Mouse (Mus musculus) ES-CJ7 (cell line): ENCODE measurements around the gene Gjb3.
A peak's percentile ranks its signal among the peaks of the same experiment; 100 is the strongest.

Source experiments
- DNase-seq: peaks from one replicate; pipeline ENCODE4 v3.0.0; 2011; ENCODE audit warnings: low read depth, low spot score

Gene Gjb3

GRCm38 (mm10) chr4:127337668-127338067 lies 7.0 kb upstream of the Gjb3 start:
- no peak for DNase-seq

DNA sequence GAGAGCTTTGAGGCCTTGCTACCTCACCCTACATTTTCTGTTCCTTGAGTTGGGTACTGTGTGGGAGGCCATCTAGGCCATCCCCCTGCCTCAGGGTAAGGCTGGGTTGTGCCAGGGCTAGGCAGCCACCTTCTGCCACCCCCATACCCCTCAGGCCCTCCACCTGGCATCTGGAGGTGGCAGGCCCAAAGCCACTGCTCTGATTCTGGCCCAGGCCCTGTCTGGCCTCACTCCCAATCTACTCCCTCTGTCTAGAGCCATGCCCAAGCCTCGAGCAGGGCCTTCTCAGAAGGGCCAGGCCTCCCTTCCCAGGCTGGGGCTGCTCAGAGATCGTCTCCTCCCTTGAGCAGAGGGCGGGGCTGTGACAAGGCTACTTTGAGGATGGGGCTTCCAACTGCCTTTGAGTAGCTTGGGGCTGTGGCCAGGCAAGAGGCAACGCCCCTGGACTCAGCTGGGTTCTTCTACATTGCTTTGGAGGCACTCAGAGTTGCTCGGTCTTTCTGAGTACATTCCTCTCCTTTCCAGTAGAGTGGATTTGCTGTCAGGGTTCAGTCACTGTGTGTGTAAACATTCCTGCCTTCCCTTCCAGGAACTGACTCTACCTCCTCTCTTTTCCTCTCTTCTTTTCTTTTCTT lies 4.3 kb upstream of the Gjb3 start:
- DNase-seq = peak; percentile 93

GRCm38 (mm10) chr4:127331171-127331570 lies 527 bp upstream of the Gjb3 start:
- DNase-seq = no peak

GRCm38 (mm10) chr4:127329751-127330150 lies 893 bp downstream of the Gjb3 start:
- no peak for DNase-seq

DNA sequence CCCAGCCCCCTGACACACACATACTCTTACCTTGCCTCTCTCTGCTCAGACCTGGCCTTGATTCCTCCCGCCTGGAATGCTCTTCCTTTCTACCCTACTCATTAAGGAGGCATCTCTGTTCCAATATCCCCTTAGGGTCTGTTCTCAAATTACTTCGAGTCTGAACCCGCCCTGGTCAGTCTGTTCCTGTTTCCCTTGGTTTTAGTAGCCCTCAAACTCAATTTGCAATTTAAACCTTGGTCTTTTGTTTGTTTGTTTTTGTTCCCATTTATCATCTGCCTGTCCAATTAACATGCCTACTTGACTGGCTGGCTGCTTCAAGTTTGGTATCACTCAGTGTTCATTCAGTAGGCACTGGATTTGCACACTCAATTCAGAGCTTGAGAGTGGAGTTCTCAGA lies 1.6 kb downstream of the Gjb3 start:
- peak; percentile 96 for DNase-seq

DNA sequence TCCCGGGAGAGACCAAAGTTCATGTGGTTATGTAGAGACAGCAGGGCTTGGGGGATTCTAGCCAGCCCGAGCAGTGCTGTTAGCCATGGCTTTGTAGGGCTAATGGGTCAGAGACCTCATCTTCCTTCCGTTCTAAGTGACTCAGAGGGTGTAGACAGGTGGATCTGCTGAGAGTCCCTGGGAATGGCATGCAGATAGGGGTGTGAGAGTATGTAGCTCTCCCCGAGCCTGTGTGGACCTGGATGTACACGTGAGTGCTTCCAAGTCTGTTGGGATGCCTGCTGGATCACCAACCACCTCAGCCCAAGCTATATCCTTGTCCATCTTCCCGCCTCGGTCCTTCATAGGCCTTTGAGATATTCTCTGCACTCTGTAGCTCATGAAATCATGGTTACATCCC lies 2.3 kb downstream of the Gjb3 start:
- no peak for DNase-seq

GRCm38 (mm10) chr4:127327749-127328148 lies 2.9 kb downstream of the Gjb3 start:
- DNase-seq = no peak

- DNase-seq = no peak
Measured at GRCm38 (mm10) chr4:127327258-127327657, 3.4 kb downstream of the Gjb3 start.

DNA sequence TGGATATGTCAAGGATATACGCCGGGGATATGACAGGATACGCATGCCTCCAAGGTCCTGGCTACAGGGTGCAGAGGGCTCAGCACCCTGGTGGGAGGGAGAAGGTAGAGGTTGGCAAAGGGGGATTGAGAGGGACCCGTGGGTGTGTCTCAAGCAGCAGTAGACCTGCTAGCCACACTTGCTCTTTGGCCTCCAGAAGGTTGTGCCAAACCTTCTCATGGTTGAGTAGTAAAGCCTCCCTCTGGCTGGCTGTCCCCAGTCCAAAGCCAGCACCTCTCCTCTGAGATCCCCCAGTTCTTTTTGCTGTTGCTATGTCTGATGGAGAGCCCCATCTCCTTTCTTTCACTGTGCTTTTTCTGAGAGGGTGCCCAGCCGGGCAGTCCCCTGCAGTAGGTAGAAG lies 5.4 kb downstream of the Gjb3 start:
- DNase-seq = no peak

GRCm38 (mm10) chr4:127324759-127325158 lies 5.9 kb downstream of the Gjb3 start:
- peak; percentile 97 for DNase-seq

DNA sequence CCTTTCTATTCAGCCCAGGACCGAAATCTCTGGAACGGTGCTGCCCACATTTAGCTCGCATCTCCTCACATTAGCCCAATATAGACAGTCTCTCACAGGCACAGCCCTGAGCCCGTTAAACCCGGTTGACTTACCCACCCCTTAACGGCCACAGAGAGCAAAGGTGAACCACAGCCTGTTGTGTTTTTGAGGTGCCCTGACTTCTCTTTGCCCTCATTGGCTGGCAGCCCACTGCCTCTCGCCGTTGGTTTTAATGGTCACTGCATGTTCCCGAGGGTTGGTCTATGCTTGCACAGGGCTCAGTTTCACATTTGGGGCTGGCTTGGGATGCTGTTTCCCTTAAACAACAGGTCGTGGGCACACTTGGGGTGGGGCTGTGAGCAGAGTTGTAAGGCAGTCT lies 6.3 kb downstream of the Gjb3 start:
- no peak for DNase-seq

- peak; percentile 55 for DNase-seq
Measured at GRCm38 (mm10) chr4:127323651-127324050, 7.0 kb downstream of the Gjb3 start.

DNA sequence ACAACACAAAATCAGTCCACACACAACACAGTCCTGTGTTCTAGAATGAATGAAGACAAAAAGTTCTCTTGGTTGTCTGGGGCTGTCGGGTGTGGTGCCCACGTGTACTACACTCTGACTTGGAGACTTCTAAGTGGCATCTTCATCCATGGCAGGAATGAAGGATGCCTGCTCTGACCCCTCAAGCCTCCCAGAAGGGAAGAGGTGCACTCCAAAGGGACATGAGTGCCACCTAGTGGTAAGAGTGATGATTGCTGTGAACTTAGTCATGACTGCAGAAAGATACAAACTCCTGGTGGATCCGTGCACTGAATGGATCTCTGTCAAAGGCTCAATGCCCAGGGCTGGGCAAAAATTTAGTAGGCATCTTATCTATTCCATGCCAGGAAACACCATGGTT lies 11.0 kb downstream of the Gjb3 start:
- DNase-seq = peak; percentile 88

GRCm38 (mm10) chr4:127317143-127317542 lies 13.5 kb downstream of the Gjb3 start:
- peak; percentile 62 for DNase-seq

GRCm38 (mm10) chr4:127315753-127316152 lies 14.9 kb downstream of the Gjb3 start:
- DNase-seq = no peak

DNA sequence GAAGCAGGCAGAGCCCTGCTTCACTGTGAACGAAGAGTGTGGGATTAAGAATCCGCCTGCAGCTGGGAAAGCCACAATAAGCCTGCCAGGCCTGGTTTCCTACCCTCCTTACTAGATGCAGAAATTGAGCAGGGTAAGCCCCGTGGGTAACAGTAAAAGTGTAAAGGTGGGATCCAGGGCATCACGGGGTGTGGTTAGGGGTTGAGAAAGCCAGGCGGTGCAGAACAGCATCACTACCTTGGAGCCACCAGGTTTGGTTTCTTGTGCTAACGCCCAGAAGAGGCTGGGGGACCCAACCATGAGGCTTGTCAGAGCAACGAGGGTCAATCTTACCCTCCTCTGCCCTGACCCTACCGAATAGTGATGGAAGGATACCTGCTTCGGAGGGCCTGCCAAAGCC lies 16.1 kb downstream of the Gjb3 start:
- DNase-seq = no peak

- DNase-seq = peak; percentile 81
Measured at GRCm38 (mm10) chr4:127313861-127314260, 16.8 kb downstream of the Gjb3 start, which contains the start of gene Gja4. Gene Gja4 (minus strand): TSS chr4:127314039.

DNA sequence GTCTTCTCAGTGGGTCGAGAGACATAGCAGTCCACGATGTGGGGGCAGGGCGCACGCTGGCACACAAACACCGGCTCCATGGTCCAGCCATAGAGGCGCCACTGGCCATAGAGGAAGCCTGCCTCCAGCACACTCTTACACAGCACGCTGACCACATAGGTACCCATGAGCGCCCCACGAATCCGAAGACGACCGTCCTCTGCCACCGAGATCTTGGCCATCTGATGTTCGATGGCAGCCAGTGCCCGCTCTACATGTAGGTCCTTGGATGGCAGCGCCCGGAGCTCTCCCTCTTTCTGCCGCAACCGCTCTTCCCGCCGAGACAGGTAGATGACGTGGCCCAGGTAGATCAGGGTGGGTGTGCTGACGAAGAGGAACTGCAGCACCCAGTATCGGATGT lies 18.3 kb downstream of the Gjb3 start:
- DNase-seq = no peak

- no peak for DNase-seq
Measured at GRCm38 (mm10) chr4:127311561-127311960, 19.1 kb downstream of the Gjb3 start.

- no peak for DNase-seq
Measured at GRCm38 (mm10) chr4:127306915-127307314, 23.7 kb downstream of the Gjb3 start.

- DNase-seq = no peak
Measured at GRCm38 (mm10) chr4:127303796-127304195, 26.8 kb downstream of the Gjb3 start.

DNA sequence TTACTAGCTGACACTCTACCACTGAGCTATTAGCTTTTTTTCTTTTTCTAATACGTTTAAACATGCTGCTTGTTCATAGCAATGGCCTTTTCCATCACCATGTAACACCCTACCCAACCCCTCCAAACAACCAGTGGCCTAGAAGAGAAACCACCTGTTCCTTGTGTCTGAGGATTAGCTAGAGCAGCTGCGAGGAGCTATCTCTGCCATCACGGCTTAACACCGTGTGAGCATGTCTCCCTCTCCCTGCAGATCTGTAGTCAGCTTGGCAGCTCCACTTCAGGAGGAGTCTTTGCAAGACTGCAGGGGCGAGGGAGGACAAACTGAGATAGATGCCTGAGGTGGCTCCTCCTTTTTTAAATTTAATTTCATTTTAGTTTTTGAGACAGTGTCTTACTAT lies 30.1 kb downstream of the Gjb3 start:
- DNase-seq = no peak

DNA sequence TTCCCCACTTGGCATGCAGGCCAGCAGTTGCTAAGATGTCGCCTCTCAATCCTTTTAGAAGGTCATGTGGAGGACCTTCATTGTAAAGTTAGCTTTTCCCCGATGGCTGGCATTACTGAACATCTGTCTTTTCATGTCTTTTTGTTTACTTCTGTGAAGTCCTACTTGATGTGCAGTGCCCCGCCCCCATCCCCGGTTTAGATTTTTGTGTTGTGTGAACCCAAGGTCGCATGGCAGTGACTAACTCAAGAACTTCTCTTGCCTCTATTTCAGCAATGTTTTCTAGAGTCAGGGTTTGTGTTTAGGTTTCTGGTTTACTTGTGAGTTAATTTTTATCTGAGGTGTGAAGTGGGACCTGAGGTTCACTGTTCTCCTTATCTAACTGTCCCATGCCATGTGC lies 38.0 kb downstream of the Gjb3 start:
- peak; percentile 20 for DNase-seq

DNA sequence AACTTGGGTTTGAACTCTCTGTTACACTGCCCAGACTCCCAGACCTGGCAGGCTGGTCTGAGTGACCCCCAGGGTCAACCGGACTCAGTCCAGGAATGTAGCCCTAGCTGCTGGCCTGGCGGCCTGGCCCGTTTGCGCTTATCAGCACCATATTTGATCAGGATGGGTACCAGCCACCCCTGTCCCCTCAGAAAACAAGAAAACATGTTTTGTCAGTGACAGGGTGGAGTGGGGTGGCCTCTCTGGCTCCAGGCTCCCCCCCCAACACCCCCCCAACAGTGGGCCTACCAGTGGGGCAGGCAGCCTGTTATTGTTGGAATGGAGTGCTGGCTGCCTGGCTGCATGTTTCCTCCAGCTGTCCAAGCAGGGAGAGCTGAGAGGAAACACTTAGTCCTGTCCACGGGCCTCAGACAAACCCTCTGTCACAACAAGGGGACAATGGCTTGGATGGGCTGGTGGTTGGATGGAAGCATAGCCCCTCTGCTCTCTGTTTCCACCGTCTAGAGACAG lies 41.5 kb downstream of the Gjb3 start:
- DNase-seq = no peak
